Mouse (Mus musculus): ENCODE measurements around the gene Dph2.

- no peak for TF ChIP-seq CTCF (IDR thresholded peaks at IDR 0.05; ENCODE audit: low read depth, low read length)
- TF ChIP-seq POLR2A (IDR thresholded peaks at IDR 0.05; ENCODE audit: insufficient read depth, low read length) = no peak
Observed at GRCm38 (mm10) chr4:117844467-117844866, 47.4 kb downstream of the Dph2 start.

Measured in ES-Bruce4 (cell line).